Comparison of ENCODE assay signal across 15 mouse cellular contexts in the genomic region with DNA sequence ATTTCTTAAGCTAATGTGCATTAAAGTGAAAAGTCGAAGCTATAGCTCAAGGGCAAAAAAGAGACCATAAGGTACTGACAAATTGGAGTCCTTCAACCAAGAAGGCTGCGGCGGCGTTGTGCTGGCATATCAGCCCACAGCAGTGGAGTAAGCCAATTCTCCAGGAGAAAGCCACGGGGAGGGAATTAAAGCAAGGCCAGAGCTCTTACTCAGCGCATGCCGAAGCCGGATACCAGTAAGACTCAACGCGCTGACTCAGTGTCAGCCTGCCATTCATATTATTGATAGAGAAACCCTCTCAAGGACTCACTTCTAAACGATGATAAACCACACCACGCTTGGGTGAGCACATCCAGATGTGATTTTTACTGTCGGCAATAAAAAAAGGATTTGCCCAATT. TPM values are rescaled to one million over a fixed set of nuclear protein-coding genes. Genes with fewer than 3 reads are reported as not detected.
DNase-seq lines count a peak whose midpoint lies in the region; ATAC-seq and TF ChIP-seq lines count a peak whose summit lies in the region.
"Had no signal": no experiment of that assay in that cellular context is flagged by ENCODE, and none has a peak within 500 bp of the region (broad histone marks: within the 10 kb centered on the region; RNA-seq: fewer than 3 reads in every experiment).

No protein-coding gene starts in this region.

- H3K4me3 ChIP-seq in stomach, postnatal 0 days (ENCODE audit: low read depth, low read length) = no peak overlapping the region
- H3K4me3 ChIP-seq in forebrain, embryonic 15.5 days = no peak overlapping the region
- H3K4me3 ChIP-seq: erythroblast, embryonic 14.5 days; hindbrain, embryonic 15.5 days; liver, embryonic 13.5 days; myocyte had no signal

- H3K4me2 ChIP-seq in stomach, postnatal 0 days (replicated peaks; ENCODE audit: low read depth) = no peak overlapping the region
- no peak overlapping the region for H3K4me2 ChIP-seq in forebrain, embryonic 15.5 days (replicated peaks)
- H3K4me2 ChIP-seq: hindbrain, embryonic 15.5 days; liver, embryonic 13.5 days had no signal

- H3K9me3 ChIP-seq in stomach, postnatal 0 days (ENCODE audit: control insufficient read depth, low read length) = no peaks in the 10 kb centered on the region
- no peaks in the 10 kb centered on the region for H3K9me3 ChIP-seq in forebrain, embryonic 15.5 days
- H3K9me3 ChIP-seq: hindbrain, embryonic 15.5 days; liver, embryonic 13.5 days had no signal

- WGBS in stomach, postnatal 0 days = 73% methylated on average over 13 of the region's 13 CpGs
- WGBS in forebrain, embryonic 15.5 days = 83% methylated on average over 13 of the region's 13 CpGs

- H3K27me3 ChIP-seq in stomach, postnatal 0 days (ENCODE audit: control insufficient read depth, insufficient read depth, low read length) = no peaks in the 10 kb centered on the region
- H3K27me3 ChIP-seq in forebrain, embryonic 15.5 days = no peaks in the 10 kb centered on the region
- H3K27me3 ChIP-seq: hindbrain, embryonic 15.5 days; liver, embryonic 13.5 days had no signal

- H3K27ac ChIP-seq in stomach, postnatal 0 days (replicated peaks) = no peak overlapping the region
- no peak overlapping the region for H3K27ac ChIP-seq in forebrain, embryonic 15.5 days (replicated peaks)
- H3K27ac ChIP-seq: hindbrain, embryonic 15.5 days; liver, embryonic 13.5 days had no signal

- TF ChIP-seq CTCF in stomach, postnatal 0 days (IDR thresholded peaks at IDR 0.05; ENCODE audit: low read depth) = no peak

- no peak for ATAC-seq in stomach, postnatal 0 days (ENCODE audit: low FRiP score, low TSS enrichment)
- ATAC-seq in forebrain, embryonic 15.5 days (replicated peaks) = no peak

- peak; percentile 7 for DNase-seq in layer of hippocampus, adult 9-11 months
- DNase-seq in layer of hippocampus, adult 11-12 months (ENCODE audit: low spot score) = no peak
- DNase-seq in right cerebral cortex, postnatal 25 days = peak; percentile 17
- DNase-seq in right cerebral cortex, postnatal 14 days = no peak
- peak; percentile 54 for DNase-seq in brain, adult 2 months (ENCODE audit: low read depth, low spot score)
- no peak for DNase-seq in stomach, postnatal 0 days (ENCODE audit: low spot score)
- DNase-seq: cerebellum, adult 11 months; kidney, adult 18-20 months; kidney, postnatal 4 days; liver, embryonic 13.5 days; lung, postnatal 10 days had no signal

- H3K9ac ChIP-seq in stomach, postnatal 0 days (ENCODE audit: low read length) = no peak overlapping the region
- no peak overlapping the region for H3K9ac ChIP-seq in forebrain, embryonic 15.5 days (replicated peaks)
- H3K9ac ChIP-seq: hindbrain, embryonic 15.5 days; liver, embryonic 13.5 days had no signal

- TF ChIP-seq EP300 in stomach, postnatal 0 days (optimal IDR thresholded peaks at IDR 0.05) = no peak

- H3K36me3 ChIP-seq in stomach, postnatal 0 days (ENCODE audit: control insufficient read depth, insufficient read depth, low read length) = no peaks in the 10 kb centered on the region
- H3K36me3 ChIP-seq in forebrain, embryonic 15.5 days = no peaks in the 10 kb centered on the region
- H3K36me3 ChIP-seq: hindbrain, embryonic 15.5 days; liver, embryonic 13.5 days had no signal

- no peaks in the 10 kb centered on the region for H3K4me1 ChIP-seq in stomach, postnatal 0 days (replicated peaks; ENCODE audit: control insufficient read depth, insufficient read depth)
- H3K4me1 ChIP-seq in forebrain, embryonic 15.5 days = no peaks in the 10 kb centered on the region
- H3K4me1 ChIP-seq: hindbrain, embryonic 15.5 days; liver, embryonic 13.5 days had no signal

RNA-seq across cellular contexts. Expression of a gene that starts 20.1 kb away (rescaled TPM):
- polyA plus RNA-seq in stomach, postnatal 0 days (2015; fragmentation: Nextera tagmentation; extraction: Ambion mirVana) = 2.3 and 3.0 TPM in 2 replicates
- polyA plus RNA-seq in forebrain, embryonic 15.5 days (2015; fragmentation: Nextera tagmentation; extraction: Ambion mirVana) = 63.4 and 69.7 TPM in 2 replicates
- polyA plus RNA-seq: erythroblast, embryonic 14.5 days had no signal

Comparison
In these comparisons a context has a peak if more than half of its experiments do, and no peak if none do; other contexts are left out.
1. DNase-seq: peak in layer of hippocampus, adult 9-11 months (single experiment), right cerebral cortex, postnatal 25 days (single experiment) and brain, adult 2 months (single experiment); none in layer of hippocampus, adult 11-12 months (single experiment), right cerebral cortex, postnatal 14 days (single experiment) and stomach, postnatal 0 days (single experiment).
2. RNA of a gene that starts 20.1 kb away (polyA plus RNA-seq): 63.4 to 69.7 TPM in forebrain, embryonic 15.5 days; 2.3 to 3.0 TPM in stomach, postnatal 0 days; every median in the first group is over 10 times any median in the second.